9 mouse cellular contexts compared by ENCODE assay signal in genomic region chr17:32353696-32354095, GRCm38 (mm10). TPM values are rescaled to one million over a fixed set of nuclear protein-coding genes. Genes with fewer than 3 reads are reported as not detected.
DNase-seq lines count a peak whose midpoint lies in the region; ATAC-seq lines count a peak whose summit lies in the region.
"Had no signal": no experiment of that assay in that cellular context is flagged by ENCODE, and none has a peak within 500 bp of the region (broad histone marks: within the 10 kb centered on the region; RNA-seq: fewer than 3 reads in every experiment).

No protein-coding gene starts in this region.

- peak; percentile 74 for DNase-seq in forebrain, embryonic 14.5 days (ENCODE audit: low spot score)
- no peak for DNase-seq in forebrain, embryonic 10.5 days (ENCODE audit: extremely low spot score, low spot score)
- DNase-seq in testis, postnatal 10 days (ENCODE audit: low spot score), result peak; percentile 49
- DNase-seq in testis, postnatal 14 days (ENCODE audit: low spot score), result no peak
- DNase-seq in heart, postnatal 14 days, result peak; percentile 64 to 73
- DNase-seq in left cerebral cortex, adult 9 months (ENCODE audit: low spot score in 2 of 2), result peak; percentile 52 to 75
- no peak for DNase-seq in thymus, postnatal 14 days

- no peaks in the 10 kb centered on the region for H3K9me3 ChIP-seq in forebrain, embryonic 14.5 days (replicated peaks; ENCODE audit: control insufficient read depth, low read length)
- H3K9me3 ChIP-seq in forebrain, embryonic 10.5 days, result no peaks in the 10 kb centered on the region
- H3K9me3 ChIP-seq: limb, embryonic 12.5 days had no signal

- peaks cover 59% of the 10 kb centered on the region for H3K36me3 ChIP-seq in forebrain, embryonic 14.5 days (ENCODE audit: control insufficient read depth, insufficient read depth, low read length)
- peaks cover 56% of the 10 kb centered on the region for H3K36me3 ChIP-seq in forebrain, embryonic 10.5 days (replicated peaks)

- H3K27ac ChIP-seq in forebrain, embryonic 14.5 days (ENCODE audit: low read depth, low read length), result 0 out of 2 replicates have a peak overlapping the region, but pooled peaks have one; percentile 18
- H3K27ac ChIP-seq in forebrain, embryonic 10.5 days, result no peak overlapping the region
- H3K27ac ChIP-seq: limb, embryonic 12.5 days had no signal

- intact Hi-C loops in heart, postnatal 14 days (cut with DNase I), result no loop called here

- no peaks in the 10 kb centered on the region for H3K27me3 ChIP-seq in forebrain, embryonic 14.5 days (replicated peaks; ENCODE audit: control insufficient read depth, insufficient read depth, low read length)
- H3K27me3 ChIP-seq in forebrain, embryonic 10.5 days (ENCODE audit: poor library complexity, severe bottlenecking), result no peaks in the 10 kb centered on the region
- H3K27me3 ChIP-seq: limb, embryonic 12.5 days had no signal

- WGBS in forebrain, embryonic 14.5 days, result 56% methylated on average over 4 of the region's 4 CpGs
- WGBS in forebrain, embryonic 10.5 days, result 86% methylated on average over 4 of the region's 4 CpGs

- ATAC-seq in forebrain, embryonic 14.5 days, result no peak
- no peak for ATAC-seq in megakaryocyte progenitor cell, adult 5-6 weeks (replicated peaks; ENCODE audit: poor library complexity)

- no peak overlapping the region for H3K4me3 ChIP-seq in forebrain, embryonic 14.5 days (ENCODE audit: low read depth, low read length)
- no peak overlapping the region for H3K4me3 ChIP-seq in forebrain, embryonic 10.5 days
- H3K4me3 ChIP-seq: limb, embryonic 12.5 days had no signal

- no peak overlapping the region for H3K4me2 ChIP-seq in forebrain, embryonic 14.5 days (ENCODE audit: low read length)
- H3K4me2 ChIP-seq: limb, embryonic 12.5 days had no signal

- no peak overlapping the region for H3K9ac ChIP-seq in forebrain, embryonic 14.5 days (ENCODE audit: low read length)
- H3K9ac ChIP-seq: limb, embryonic 12.5 days had no signal

- H3K4me1 ChIP-seq in forebrain, embryonic 14.5 days (ENCODE audit: control insufficient read depth, insufficient read depth, low read length), result no peaks in the 10 kb centered on the region
- H3K4me1 ChIP-seq in forebrain, embryonic 10.5 days, result peaks cover 24% of the 10 kb centered on the region

RNA-seq across cellular contexts. Expression of gene Akap8l, which starts 3.3 kb away (rescaled TPM):
- polyA plus RNA-seq in forebrain, embryonic 14.5 days (2014; fragmentation: Nextera tagmentation; extraction: Ambion mirVana), result 66.6 and 82.4 TPM in 2 replicates
- 79.0 and 79.9 TPM in 2 replicates for polyA plus RNA-seq in forebrain, embryonic 10.5 days (2016; fragmentation: Nextera tagmentation; extraction: Ambion mirVana)
- 10 to 100 TPM; 49.2 to 57.1 TPM for total RNA-seq in heart, postnatal 14 days (2021)
- 50.1 and 53.2 TPM in 2 replicates for total RNA-seq in megakaryocyte progenitor cell, adult 5-6 weeks (2015)
- 55.8 and 59.4 TPM in 2 replicates for total RNA-seq in megakaryocyte progenitor cell, adult 5-6 weeks (2017)

RNA-seq across cellular contexts. Expression of gene Akap8, which starts 32.7 kb away (rescaled TPM):
- polyA plus RNA-seq in forebrain, embryonic 14.5 days (2014; fragmentation: Nextera tagmentation; extraction: Ambion mirVana), result 33.9 and 40.1 TPM in 2 replicates
- 144 and 147 TPM in 2 replicates for polyA plus RNA-seq in forebrain, embryonic 10.5 days (2016; fragmentation: Nextera tagmentation; extraction: Ambion mirVana)
- 10 to 100 TPM; 50.0 to 62.5 TPM for total RNA-seq in heart, postnatal 14 days (2021)
- 64.1 and 76.7 TPM in 2 replicates for total RNA-seq in megakaryocyte progenitor cell, adult 5-6 weeks (2015)
- 116 and 161 TPM in 2 replicates for total RNA-seq in megakaryocyte progenitor cell, adult 5-6 weeks (2017)

RNA-seq across cellular contexts. Expression of gene Wiz, which starts 35.5 kb away (rescaled TPM):
- polyA plus RNA-seq in forebrain, embryonic 14.5 days (2014; fragmentation: Nextera tagmentation; extraction: Ambion mirVana), result 29.2 and 35.6 TPM in 2 replicates
- 24.9 and 25.9 TPM in 2 replicates for polyA plus RNA-seq in forebrain, embryonic 10.5 days (2016; fragmentation: Nextera tagmentation; extraction: Ambion mirVana)
- 10 to 100 TPM; 22.4 to 23.4 TPM for total RNA-seq in heart, postnatal 14 days (2021)
- 31.1 and 35.7 TPM in 2 replicates for total RNA-seq in megakaryocyte progenitor cell, adult 5-6 weeks (2015)
- total RNA-seq in megakaryocyte progenitor cell, adult 5-6 weeks (2017), result 4.0 and 5.1 TPM in 2 replicates

RNA-seq across cellular contexts. Expression of gene Rasal3, which starts 49.7 kb away (rescaled TPM):
- 0.52 and 1.2 TPM in 2 replicates for polyA plus RNA-seq in forebrain, embryonic 14.5 days (2014; fragmentation: Nextera tagmentation; extraction: Ambion mirVana)
- 0.50 and 0.52 TPM in 2 replicates for polyA plus RNA-seq in forebrain, embryonic 10.5 days (2016; fragmentation: Nextera tagmentation; extraction: Ambion mirVana)
- 1 to 10 TPM; 1.3 to 4.7 TPM for total RNA-seq in heart, postnatal 14 days (2021)
- total RNA-seq in megakaryocyte progenitor cell, adult 5-6 weeks (2015), result 48.0 and 53.2 TPM in 2 replicates
- total RNA-seq in megakaryocyte progenitor cell, adult 5-6 weeks (2017), result 21.5 and 26.3 TPM in 2 replicates

Comparison
In these comparisons a context has a peak if more than half of its experiments do, and no peak if none do; other contexts are left out.
1. DNase-seq: peak in forebrain, embryonic 14.5 days (single experiment), testis, postnatal 10 days (single experiment), heart, postnatal 14 days (2 of 2) and left cerebral cortex, adult 9 months (2 of 2); none in forebrain, embryonic 10.5 days (single experiment), testis, postnatal 14 days (single experiment) and thymus, postnatal 14 days (single experiment).